Mouse (Mus musculus): ENCODE data around the gene Exoc3l. TPM values are rescaled to one million over a fixed set of nuclear protein-coding genes. Genes with fewer than 3 reads are reported as not detected.

Gene Exoc3l
- total RNA-seq, 2 experiments from 2014 or later = 0.48 to 0.94 TPM

DNA sequence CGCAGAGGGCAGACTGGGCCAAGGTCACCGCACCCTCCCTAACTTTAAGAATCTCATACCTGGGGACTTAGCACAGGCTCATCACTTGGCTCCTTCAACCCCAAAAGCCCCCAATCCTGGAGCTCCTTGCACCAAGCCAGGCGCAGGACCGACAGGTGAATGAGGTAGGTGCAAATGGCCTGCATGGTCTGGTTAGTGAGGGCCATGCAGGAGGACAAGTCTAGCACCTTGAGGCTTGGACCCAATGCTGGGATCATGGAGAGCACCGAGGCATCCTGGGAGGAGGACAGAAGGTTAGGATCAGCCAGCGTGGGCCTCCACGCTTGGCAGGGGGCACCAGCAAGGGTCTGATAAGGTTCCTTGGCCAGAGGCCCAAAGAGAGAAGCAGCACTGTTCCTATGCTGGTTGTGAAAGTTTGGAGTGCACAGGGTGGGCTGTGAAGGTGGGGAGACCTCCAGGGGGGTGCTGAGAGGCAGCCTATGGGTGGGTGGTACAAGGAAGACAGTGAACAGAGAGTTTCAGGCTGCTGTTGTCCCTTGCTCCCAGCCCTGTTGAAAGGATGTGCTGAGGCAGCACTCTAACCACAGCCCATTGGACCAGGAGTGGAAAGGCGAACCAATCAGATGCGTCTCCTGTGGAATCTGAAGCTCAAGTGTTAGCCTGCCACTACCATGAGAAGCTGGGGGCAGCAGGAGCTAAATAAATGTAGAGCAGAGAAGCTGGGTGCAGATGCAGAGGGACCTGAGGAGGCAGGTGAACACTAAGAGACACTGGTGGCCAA, 17.9 kb upstream of the Exoc3l start:
- DNase-seq (ENCODE audit: low spot score in 2 of 2) = no peak

DNA sequence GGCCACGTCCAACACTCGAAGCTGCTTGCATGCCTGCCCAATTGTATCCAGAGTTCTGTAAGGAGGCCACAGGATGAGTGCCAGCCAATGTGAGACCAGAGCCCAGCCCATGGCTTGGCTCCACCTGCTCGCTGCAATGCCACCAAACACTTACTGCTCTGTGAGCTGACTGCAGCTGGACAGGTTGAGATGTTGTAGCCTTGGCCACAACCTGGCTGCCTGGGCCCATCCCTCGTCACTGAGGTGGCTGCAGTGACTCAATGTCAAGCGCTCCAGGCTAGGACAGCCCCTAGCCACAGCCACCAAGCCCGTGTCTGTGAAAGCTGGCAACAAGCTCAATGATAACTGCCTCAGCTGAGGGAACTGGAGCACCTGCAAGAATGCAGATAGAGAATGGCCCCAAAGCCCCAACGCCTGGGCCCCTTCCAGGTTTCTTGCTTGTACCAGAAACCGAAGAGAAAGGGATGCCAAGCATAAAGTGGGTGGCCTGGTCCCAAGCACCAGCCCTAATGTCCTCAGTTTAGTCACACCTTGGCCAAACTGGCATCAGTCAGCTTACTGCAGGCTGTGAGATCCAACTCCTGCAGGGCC, 17.1 kb upstream of the Exoc3l start:
- DNase-seq (ENCODE audit: low spot score in 2 of 2) = no peak

DNA sequence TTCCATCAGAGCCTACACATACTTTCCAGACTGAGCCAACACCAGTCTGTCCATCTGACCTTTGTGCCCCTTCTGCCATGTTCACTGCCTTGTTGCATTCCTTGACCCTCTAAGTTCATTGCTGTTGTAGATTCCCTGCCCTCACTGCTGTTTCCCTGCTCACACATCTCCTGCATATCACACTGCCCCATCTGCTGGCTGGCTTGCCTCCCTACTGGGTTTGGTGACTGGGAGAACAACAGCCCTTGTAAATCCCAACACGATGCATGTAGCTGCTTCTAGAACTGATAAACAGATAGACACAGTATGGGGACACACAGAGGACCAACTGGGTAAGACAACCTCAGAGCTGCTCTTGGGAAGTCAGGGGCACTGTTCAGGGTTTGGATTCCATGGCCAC, 15.8 kb upstream of the Exoc3l start:
- no peak for DNase-seq (ENCODE audit: low spot score in 2 of 2)

GRCm38 (mm10) chr8:105310118-105310517, 14.2 kb upstream of the Exoc3l start:
- no peak for DNase-seq (ENCODE audit: low spot score in 2 of 2)

GRCm38 (mm10) chr8:105309142-105309847, 13.4 kb upstream of the Exoc3l start:
- DNase-seq (ENCODE audit: low spot score in 2 of 2) = no peak

GRCm38 (mm10) chr8:105308428-105308827, 12.5 kb upstream of the Exoc3l start:
- DNase-seq (ENCODE audit: low spot score in 2 of 2) = no peak

- no peak for DNase-seq (ENCODE audit: low spot score in 2 of 2)
Measured at GRCm38 (mm10) chr8:105307670-105308069, 11.8 kb upstream of the Exoc3l start.

DNA sequence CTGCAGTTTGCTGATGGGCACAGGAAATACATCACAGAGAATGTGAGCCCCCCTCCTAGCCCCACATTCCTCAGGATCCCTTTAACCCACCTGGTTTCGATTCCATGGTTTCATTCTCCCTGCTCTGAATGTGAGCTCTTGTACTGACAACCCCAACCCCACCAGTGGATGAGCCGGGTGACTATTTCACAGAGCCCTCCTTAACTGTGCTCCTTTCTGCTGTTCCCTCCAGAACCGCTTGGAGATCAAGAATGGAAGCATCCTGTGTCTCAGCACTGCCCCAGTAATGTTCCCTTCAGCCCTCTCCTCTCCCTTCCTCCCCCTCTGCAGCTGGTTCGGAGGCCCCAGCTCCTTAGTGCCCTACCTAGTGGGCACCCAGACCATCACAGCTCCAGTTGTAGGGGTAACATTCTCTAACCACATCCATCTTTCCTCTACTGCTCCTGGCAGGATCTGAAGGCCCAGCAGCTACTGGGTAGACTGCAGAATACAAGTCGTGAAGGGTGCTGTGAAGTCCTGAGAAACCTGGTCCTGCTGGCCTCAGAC, 10.3 kb upstream of the Exoc3l start:
- no peak for DNase-seq (ENCODE audit: low spot score in 2 of 2)

DNA sequence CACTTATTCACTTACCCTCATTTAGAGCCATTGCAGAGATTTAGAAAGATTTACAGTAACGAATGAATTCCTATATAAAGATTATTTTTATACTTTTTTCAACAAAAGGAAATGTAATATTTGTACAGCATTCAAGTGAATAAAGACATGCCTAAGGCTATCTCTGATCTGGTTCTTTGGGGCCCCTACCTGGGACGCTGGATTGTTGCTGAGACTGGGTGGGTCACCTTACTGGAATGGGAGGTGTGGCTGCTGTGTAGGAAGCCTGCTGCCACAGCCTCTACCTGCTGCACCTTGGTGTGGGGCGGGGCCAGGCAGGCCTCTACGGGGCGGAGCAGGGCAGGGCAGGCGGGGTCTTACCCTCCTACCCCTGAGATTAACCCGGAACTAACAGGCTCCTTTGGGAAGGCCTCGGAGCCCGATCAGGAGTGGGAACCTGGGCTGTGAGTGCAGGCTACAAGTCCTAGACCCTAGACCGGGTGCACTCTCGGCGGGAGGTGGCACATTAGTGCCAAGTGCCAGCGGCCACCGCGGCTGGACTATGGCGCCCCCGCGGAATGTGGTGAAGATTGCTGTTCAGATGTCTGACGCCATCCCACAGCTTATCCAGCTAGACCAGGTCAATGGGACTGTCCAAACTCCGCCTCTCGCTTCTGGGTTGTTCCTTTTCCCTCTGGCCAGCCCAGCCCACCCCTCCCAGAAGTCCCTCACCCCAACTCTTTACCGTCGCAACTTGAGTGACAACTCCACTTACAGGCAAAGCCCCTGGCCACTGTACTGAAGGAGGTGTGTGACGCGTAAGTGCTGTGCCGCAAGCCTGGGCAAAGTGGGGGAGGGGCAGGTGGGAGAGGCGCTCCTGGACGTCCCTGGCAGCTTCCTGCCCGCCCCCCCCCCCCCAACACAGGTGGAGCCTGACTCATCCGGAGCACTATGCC, 9.6 kb upstream of the Exoc3l start, which contains the start of gene Elmo3:
Gene Elmo3, plus strand, starts transcription at position 391 of the 935 bp plus-strand sequence.
- peak; percentile 43 to 46 for DNase-seq (ENCODE audit: low spot score in 2 of 2)

GRCm38 (mm10) chr8:105304325-105305210, 8.7 kb upstream of the Exoc3l start:
- DNase-seq (ENCODE audit: low spot score in 2 of 2) = no peak

- DNase-seq (ENCODE audit: low spot score in 2 of 2) = no peak
Measured at GRCm38 (mm10) chr8:105303874-105304273, 8.0 kb upstream of the Exoc3l start.

GRCm38 (mm10) chr8:105303396-105303795, 7.5 kb upstream of the Exoc3l start:
- DNase-seq (ENCODE audit: low spot score in 2 of 2) = no peak

DNA sequence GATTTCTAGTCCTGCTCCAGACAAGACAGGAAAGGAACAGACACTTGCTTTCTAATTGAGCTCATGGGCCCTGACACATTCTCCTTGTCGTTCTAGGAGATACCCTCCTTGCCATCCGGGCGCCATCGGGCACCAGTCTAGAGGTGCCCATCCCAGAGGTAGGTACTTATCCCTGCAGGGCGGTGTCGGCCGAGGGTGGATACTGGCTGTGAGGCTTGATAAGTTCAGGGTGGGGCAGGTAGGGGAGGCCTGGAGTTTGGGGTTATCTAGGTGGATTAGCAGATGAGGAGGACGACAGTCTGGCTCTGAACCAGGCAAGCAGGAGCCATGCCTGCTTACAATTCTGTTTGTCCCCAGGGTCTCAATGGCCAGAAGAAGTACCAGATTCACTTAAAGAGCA, 4.1 kb upstream of the Exoc3l start:
- DNase-seq (ENCODE audit: low spot score in 2 of 2) = no peak

DNA sequence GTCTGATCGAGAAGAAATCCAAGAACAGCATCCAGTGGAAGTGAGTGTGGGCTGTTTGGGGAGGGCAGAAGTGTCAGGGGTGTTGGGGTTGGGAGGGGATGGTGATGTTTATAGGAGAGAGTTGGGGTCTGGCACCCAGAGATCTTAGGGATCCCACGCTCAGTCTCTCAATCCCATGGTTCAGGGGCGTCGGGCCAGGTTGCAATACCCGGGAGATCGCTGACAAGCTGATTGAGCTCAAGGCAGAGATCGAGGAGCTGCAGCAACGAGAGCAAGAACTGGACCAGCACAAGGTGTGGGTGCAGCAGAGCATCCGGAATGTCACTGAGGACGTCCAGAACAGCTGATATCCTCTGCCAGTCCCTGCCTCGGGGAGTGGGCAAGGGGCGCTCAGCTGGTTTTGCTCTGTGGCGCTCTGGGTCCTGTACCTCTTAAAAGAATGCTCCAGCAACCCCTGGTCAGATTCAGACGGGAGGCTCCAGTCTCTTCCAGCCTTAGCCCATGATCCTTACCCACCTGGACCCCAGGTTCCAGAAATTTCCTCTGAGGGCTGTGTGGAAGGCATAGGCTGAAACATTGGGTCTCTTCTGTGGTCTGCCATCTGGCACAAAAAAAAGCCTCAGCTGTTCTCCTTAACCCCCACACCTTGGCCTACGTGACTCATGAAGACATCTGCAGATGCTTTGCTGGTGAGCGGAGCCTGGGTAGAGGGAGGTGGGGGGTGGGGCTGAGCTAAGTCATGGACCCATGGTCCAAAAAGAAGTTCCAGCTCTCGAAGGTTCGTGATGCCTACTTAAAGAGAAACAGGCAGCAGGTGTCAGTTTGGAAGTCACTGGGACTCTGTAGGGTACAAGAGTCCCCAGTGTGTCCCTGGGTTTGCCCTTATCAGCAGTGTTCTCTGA, 2.7 kb upstream of the Exoc3l start:
- DNase-seq (ENCODE audit: low spot score in 2 of 2) = no peak

DNA sequence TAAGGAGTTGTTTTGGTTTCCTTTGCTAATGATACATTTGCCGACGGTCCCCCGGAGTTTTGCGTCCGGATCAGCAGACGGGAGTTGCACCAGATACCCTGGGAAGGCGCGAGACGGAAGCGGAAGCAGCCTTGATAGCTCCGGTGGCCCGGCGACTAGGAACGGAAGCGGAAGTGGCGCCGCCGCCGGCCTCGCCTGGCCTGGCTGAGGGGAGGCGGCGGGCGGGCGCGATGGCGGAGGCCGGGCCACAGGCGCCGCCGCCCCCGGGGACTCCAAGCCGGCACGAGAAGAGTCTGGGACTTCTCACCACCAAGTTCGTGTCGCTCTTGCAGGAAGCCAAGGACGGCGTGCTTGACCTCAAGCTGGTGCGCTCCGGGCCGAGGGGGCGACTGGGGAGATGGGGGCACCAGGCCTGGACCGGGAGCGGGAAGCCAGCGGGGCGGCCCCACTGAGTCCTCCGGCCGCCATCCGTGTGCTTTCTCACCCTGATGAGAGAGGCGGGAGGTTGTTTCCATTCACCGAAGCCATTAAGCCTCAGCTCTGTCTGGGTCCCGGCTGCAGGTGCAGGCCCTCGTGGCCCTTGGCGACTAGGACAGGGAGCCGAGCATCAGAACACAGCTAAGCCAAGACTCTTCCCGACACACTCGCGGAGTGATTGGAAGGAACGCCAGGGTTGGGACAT, 1.8 kb upstream of the Exoc3l start, which contains the start of gene E2f4:
Gene E2f4, plus strand, starts transcription at position 153 of the 682 bp plus-strand sequence.
- DNase-seq (ENCODE audit: low spot score in 2 of 2) = peak; percentile 92 to 95

- no peak for DNase-seq (ENCODE audit: low spot score in 2 of 2)
Measured at GRCm38 (mm10) chr8:105295256-105295655, 645 bp downstream of the Exoc3l start.

GRCm38 (mm10) chr8:105294776-105295175, 1.1 kb downstream of the Exoc3l start:
- no peak for DNase-seq (ENCODE audit: low spot score in 2 of 2)

- DNase-seq (ENCODE audit: low spot score in 2 of 2) = no peak
Measured at GRCm38 (mm10) chr8:105293405-105293804, 2.5 kb downstream of the Exoc3l start.
